Mouse (Mus musculus) adrenal gland (tissue): Measurements from ENCODE around the gene Gstp3.
"Not testable (repeated sequence)": the region's sequence is repeated elsewhere in the genome, so short reads cannot be mapped to it uniquely, and the experiment has no call there.

Experiments used
- intact Hi-C: fragments of 180-260 bp; cut with DNase I; formaldehyde crosslinking; loops from one replicate; pipeline ENCODE4 v1.15.1; 2025

Gstp3 gene

GRCm38 (mm10) chr19:4066877-4067276 lies 7.5 kb upstream of the Gstp3 start:
- intact Hi-C loops = no loop called here

GRCm38 (mm10) chr19:4066280-4066679 lies 6.9 kb upstream of the Gstp3 start:
- intact Hi-C loops = no loop called here

- intact Hi-C loops = not testable (repeated sequence)
Measured at GRCm38 (mm10) chr19:4064501-4064900, 5.1 kb upstream of the Gstp3 start.

GRCm38 (mm10) chr19:4063357-4063756 lies 4.0 kb upstream of the Gstp3 start:
- intact Hi-C loops = not testable (repeated sequence)

GRCm38 (mm10) chr19:4060899-4061465 lies 1.6 kb upstream of the Gstp3 start:
- intact Hi-C loops = no loop called here

GRCm38 (mm10) chr19:4060044-4060898 lies 902 bp upstream of the Gstp3 start:
- intact Hi-C loops = not testable (repeated sequence)

- intact Hi-C loops = no loop called here
Measured at GRCm38 (mm10) chr19:4058581-4058980, 788 bp downstream of the Gstp3 start.

GRCm38 (mm10) chr19:4057962-4058361 lies 1.4 kb downstream of the Gstp3 start:
- intact Hi-C loops = no loop called here

- intact Hi-C loops = no loop called here
Measured at GRCm38 (mm10) chr19:4057389-4057788, 2.0 kb downstream of the Gstp3 start.

GRCm38 (mm10) chr19:4056727-4057126 lies 2.6 kb downstream of the Gstp3 start:
- intact Hi-C loops = no loop called here

GRCm38 (mm10) chr19:4055947-4056693 lies 3.2 kb downstream of the Gstp3 start:
- intact Hi-C loops = no loop called here

GRCm38 (mm10) chr19:4055216-4055946 lies 4.0 kb downstream of the Gstp3 start:
- intact Hi-C loops = no loop called here

- intact Hi-C loops = loop anchor here (5.0 kb wide), 1 partner anchor 33 kb away; no protein-coding TSS in a partner anchor
Measured at GRCm38 (mm10) chr19:4054613-4055012, 4.8 kb downstream of the Gstp3 start.

- intact Hi-C loops = loop anchor here (5.0 kb wide), 1 partner anchor 35 kb away; no protein-coding TSS in a partner anchor
Measured at GRCm38 (mm10) chr19:4052516-4053030, 6.8 kb downstream of the Gstp3 start.

- intact Hi-C loops = loop anchor here (5.0 kb wide), 1 partner anchor 35 kb away; no protein-coding TSS in a partner anchor
Measured at GRCm38 (mm10) chr19:4051741-4052515, 7.4 kb downstream of the Gstp3 start.

GRCm38 (mm10) chr19:4051016-4051415 lies 8.4 kb downstream of the Gstp3 start:
- intact Hi-C loops = loop anchor here (5.0 kb wide), 1 partner anchor 36 kb away; no protein-coding TSS in a partner anchor

GRCm38 (mm10) chr19:4049069-4049468 lies 10.3 kb downstream of the Gstp3 start:
- intact Hi-C loops = not testable (repeated sequence)

- intact Hi-C loops = loop anchor here (1.0 kb wide), 1 partner anchor 29 kb away; no protein-coding TSS in a partner anchor
Measured at GRCm38 (mm10) chr19:4047859-4048258, 11.5 kb downstream of the Gstp3 start.

- intact Hi-C loops = loop anchor here (1.0 kb wide), 1 partner anchor 28 kb away; no protein-coding TSS in a partner anchor
Measured at GRCm38 (mm10) chr19:4046866-4047254, 12.5 kb downstream of the Gstp3 start.
